Mouse (Mus musculus) kidney, adult 2 months (tissue): Measurements from ENCODE around the gene Tmem127.

Experiments
- CTCF ChIP-seq: fragments of 200-500 bp; conservative IDR thresholded peaks from 2 replicates; pipeline ENCODE4 v1.5.1; 2011; ENCODE audit warnings: low read depth, mild to moderate bottlenecking, control low read depth, low read length, moderate library complexity, mixed read lengths; ENCODE audit not compliant: insufficient read depth, insufficient read length
- POLR2A ChIP-seq: fragments of 200-500 bp; IDR thresholded peaks from one replicate; pipeline ENCODE4 v1.6.1; 2011; ENCODE audit warnings: low read depth, low read length, control low read depth

DNA sequence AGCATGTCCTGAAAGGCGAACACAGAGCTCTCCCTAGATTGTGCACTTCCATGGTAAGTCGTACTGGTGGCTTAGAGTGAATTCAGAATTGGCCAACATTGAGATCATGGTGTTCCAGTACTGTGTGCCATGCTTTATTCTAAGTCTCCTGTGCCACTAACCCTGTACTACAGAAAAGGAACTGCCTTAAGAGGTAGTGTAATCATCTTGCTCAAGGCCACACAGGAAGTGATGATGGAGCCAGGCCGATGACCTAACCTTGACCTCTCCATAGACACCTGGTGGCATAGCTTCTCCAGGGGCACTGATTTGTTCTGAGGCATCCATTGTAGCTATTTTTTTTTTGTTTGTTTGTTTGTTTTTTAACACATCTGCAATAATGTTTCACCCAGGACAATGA is 54.2 kb downstream of the Tmem127 start:
- TF ChIP-seq CTCF (no peak), POLR2A (no peak)
